In the genomic region with DNA sequence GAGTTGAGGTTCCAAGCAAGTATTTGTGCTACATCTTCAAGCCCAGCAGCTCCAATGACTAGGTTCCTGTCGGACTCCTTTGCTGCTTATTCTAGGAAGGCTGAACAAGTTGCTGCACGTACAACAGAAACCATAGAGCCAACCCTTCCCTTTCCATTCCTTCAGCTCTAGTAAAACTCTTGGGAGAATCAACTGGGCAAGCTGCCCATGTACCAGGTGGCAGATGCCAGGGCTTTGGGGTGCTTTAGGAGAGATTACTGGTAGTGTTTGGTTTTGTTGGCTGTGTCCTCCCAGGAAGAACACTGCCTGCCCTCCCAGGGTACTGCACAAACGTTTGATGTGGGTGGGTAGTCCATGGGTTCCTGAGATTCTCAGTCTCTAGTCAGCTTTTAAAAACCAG, we compare ENCODE assay signal across 18 mouse cellular contexts. TPM values are rescaled to one million over a fixed set of nuclear protein-coding genes. Genes with fewer than 3 reads are reported as not detected.
DNase-seq lines count a peak whose midpoint lies in the region; ATAC-seq and TF ChIP-seq lines count a peak whose summit lies in the region.
"Had no signal": no experiment of that assay in that cellular context is flagged by ENCODE, and none has a peak within 500 bp of the region (broad histone marks: within the 10 kb centered on the region; RNA-seq: fewer than 3 reads in every experiment).

No protein-coding gene starts in this region.

- 38% methylated on average over 3 of the region's 3 CpGs for WGBS in hindbrain, postnatal 0 days
- 67% methylated on average over 3 of the region's 3 CpGs for WGBS in hindbrain, embryonic 11.5 days
- whole genome bisulfite sequencing in stomach, postnatal 0 days = 48% methylated on average over 3 of the region's 3 CpGs

- H3K4me2 ChIP-seq in hindbrain, postnatal 0 days (ENCODE audit: low read depth, low read length) = no peak overlapping the region
- H3K4me2 ChIP-seq in hindbrain, embryonic 11.5 days (replicated peaks; ENCODE audit: low read depth, low read length) = no peak overlapping the region
- H3K4me2 ChIP-seq in stomach, postnatal 0 days (replicated peaks; ENCODE audit: low read depth) = no peak overlapping the region
- H3K4me2 ChIP-seq: hindbrain, embryonic 12.5 days; intestine, embryonic 15.5 days; midbrain, embryonic 12.5 days; neural tube, embryonic 13.5 days had no signal

- no peaks in the 10 kb centered on the region for H3K27me3 ChIP-seq in hindbrain, postnatal 0 days (ENCODE audit: insufficient read depth, low read length)
- H3K27me3 ChIP-seq in hindbrain, embryonic 11.5 days (ENCODE audit: control insufficient read depth, insufficient read depth, low read length) = no peaks in the 10 kb centered on the region
- no peaks in the 10 kb centered on the region for H3K27me3 ChIP-seq in stomach, postnatal 0 days (ENCODE audit: control insufficient read depth, insufficient read depth, low read length)
- H3K27me3 ChIP-seq: hindbrain, embryonic 12.5 days; intestine, embryonic 15.5 days; midbrain, embryonic 12.5 days; neural tube, embryonic 13.5 days had no signal

- DNase-seq in hindbrain, postnatal 0 days (ENCODE audit: low spot score) = peak; percentile 39
- no peak for DNase-seq in hindbrain, embryonic 11.5 days (ENCODE audit: low spot score)
- peak; percentile 78 for DNase-seq in cerebellum, adult 11-12 months
- peak; percentile 80 for DNase-seq in cerebellum, adult 9-11 months
- no peak for DNase-seq in stomach, postnatal 0 days (ENCODE audit: low spot score)
- DNase-seq in thymus, postnatal 10 days (ENCODE audit: low spot score in 2 of 2) = no peak
- DNase-seq in Muller cell, postnatal 12 days (ENCODE audit: inconsistent ontology term) = no peak
- DNase-seq: adrenal gland, adult 2 months; embryo, embryonic 11 days; heart, adult 2 months; liver; lung, adult 2 months had no signal

- no peaks in the 10 kb centered on the region for H3K9me3 ChIP-seq in hindbrain, postnatal 0 days (ENCODE audit: low read length)
- H3K9me3 ChIP-seq in hindbrain, embryonic 11.5 days (ENCODE audit: control insufficient read depth, low read length) = no peaks in the 10 kb centered on the region
- H3K9me3 ChIP-seq in stomach, postnatal 0 days (ENCODE audit: control insufficient read depth, low read length) = no peaks in the 10 kb centered on the region
- H3K9me3 ChIP-seq: hindbrain, embryonic 12.5 days; intestine, embryonic 15.5 days; midbrain, embryonic 12.5 days; neural tube, embryonic 13.5 days had no signal

- no peak overlapping the region for H3K9ac ChIP-seq in hindbrain, postnatal 0 days (replicated peaks; ENCODE audit: low read length)
- H3K9ac ChIP-seq in hindbrain, embryonic 11.5 days (ENCODE audit: low read depth, low read length) = no peak overlapping the region
- H3K9ac ChIP-seq in stomach, postnatal 0 days (ENCODE audit: low read length) = no peak overlapping the region
- H3K9ac ChIP-seq: hindbrain, embryonic 12.5 days; intestine, embryonic 15.5 days; midbrain, embryonic 12.5 days; neural tube, embryonic 13.5 days had no signal

- TF ChIP-seq CTCF in hindbrain, postnatal 0 days (IDR thresholded peaks at IDR 0.05; ENCODE audit: low read depth) = no peak
- no peak for TF ChIP-seq CTCF in stomach, postnatal 0 days (IDR thresholded peaks at IDR 0.05; ENCODE audit: low read depth)

- H3K4me1 ChIP-seq in hindbrain, postnatal 0 days (ENCODE audit: insufficient read depth, low read length) = no peaks in the 10 kb centered on the region
- H3K4me1 ChIP-seq in hindbrain, embryonic 11.5 days (replicated peaks; ENCODE audit: control insufficient read depth, insufficient read depth, low read length) = no peaks in the 10 kb centered on the region; the same call in 1 of the 2 replicates
- no peaks in the 10 kb centered on the region for H3K4me1 ChIP-seq in stomach, postnatal 0 days (replicated peaks; ENCODE audit: control insufficient read depth, insufficient read depth)
- H3K4me1 ChIP-seq: intestine, embryonic 15.5 days had no signal

- TF ChIP-seq EP300 in stomach, postnatal 0 days (optimal IDR thresholded peaks at IDR 0.05) = no peak

- ATAC-seq in hindbrain, postnatal 0 days = no peak
- no peak for ATAC-seq in hindbrain, embryonic 11.5 days (ENCODE audit: low FRiP score)
- ATAC-seq in stomach, postnatal 0 days (ENCODE audit: low FRiP score, low TSS enrichment) = no peak

- H3K4me3 ChIP-seq in hindbrain, postnatal 0 days (ENCODE audit: low read length) = no peak overlapping the region
- H3K4me3 ChIP-seq in hindbrain, embryonic 11.5 days (ENCODE audit: low read depth, low read length) = no peak overlapping the region
- no peak overlapping the region for H3K4me3 ChIP-seq in stomach, postnatal 0 days (ENCODE audit: low read depth, low read length)
- H3K4me3 ChIP-seq: heart, adult 2 months; hindbrain, embryonic 12.5 days; intestine, embryonic 15.5 days; midbrain, embryonic 12.5 days; neural tube, embryonic 13.5 days had no signal

- H3K36me3 ChIP-seq in hindbrain, postnatal 0 days (ENCODE audit: insufficient read depth, low read length) = peaks cover 22% of the 10 kb centered on the region
- H3K36me3 ChIP-seq in hindbrain, embryonic 11.5 days (ENCODE audit: control insufficient read depth, insufficient read depth, low read length) = no peaks in the 10 kb centered on the region
- H3K36me3 ChIP-seq in stomach, postnatal 0 days (ENCODE audit: control insufficient read depth, insufficient read depth, low read length) = peaks cover 4% of the 10 kb centered on the region; the same call in 1 of the 2 replicates

- H3K27ac ChIP-seq in hindbrain, postnatal 0 days = no peak overlapping the region
- no peak overlapping the region for H3K27ac ChIP-seq in hindbrain, embryonic 11.5 days (ENCODE audit: low read depth, low read length)
- peak overlapping the region; percentile 53; the same call in 1 of the 2 replicates for H3K27ac ChIP-seq in stomach, postnatal 0 days (replicated peaks)
- H3K27ac ChIP-seq: heart, adult 2 months; hindbrain, embryonic 12.5 days; intestine, embryonic 15.5 days; macrophage; midbrain, embryonic 12.5 days; neural tube, embryonic 13.5 days had no signal

RNA-seq across cellular contexts. Expression of gene Glod4, which starts 8.5 kb away (rescaled TPM):
- total RNA-seq in hindbrain, postnatal 0 days (2014; rRNA removed) = 34.2 and 39.8 TPM in 2 replicates
- 116 and 118 TPM in 2 replicates for polyA plus RNA-seq in hindbrain, postnatal 0 days (2015; fragmentation: Nextera tagmentation; extraction: Ambion mirVana)
- 132 and 140 TPM in 2 replicates for polyA plus RNA-seq in hindbrain, embryonic 11.5 days (2014; fragmentation: Nextera tagmentation; extraction: Ambion mirVana)
- 92.9 and 99.9 TPM in 2 replicates for polyA plus RNA-seq in stomach, postnatal 0 days (2015; fragmentation: Nextera tagmentation; extraction: Ambion mirVana)

RNA-seq across cellular contexts. Expression of gene Mrm3, which starts 8.5 kb away (rescaled TPM):
- 11.9 and 19.2 TPM in 2 replicates for total RNA-seq in hindbrain, postnatal 0 days (2014; rRNA removed)
- 22.5 and 22.8 TPM in 2 replicates for polyA plus RNA-seq in hindbrain, postnatal 0 days (2015; fragmentation: Nextera tagmentation; extraction: Ambion mirVana)
- polyA plus RNA-seq in hindbrain, embryonic 11.5 days (2014; fragmentation: Nextera tagmentation; extraction: Ambion mirVana) = 21.9 and 22.4 TPM in 2 replicates
- polyA plus RNA-seq in stomach, postnatal 0 days (2015; fragmentation: Nextera tagmentation; extraction: Ambion mirVana) = 13.4 and 14.7 TPM in 2 replicates

RNA-seq across cellular contexts. Expression of gene Gemin4, which starts 34.6 kb away (rescaled TPM):
- total RNA-seq in hindbrain, postnatal 0 days (2014; rRNA removed) = 14.8 and 17.4 TPM in 2 replicates
- polyA plus RNA-seq in hindbrain, postnatal 0 days (2015; fragmentation: Nextera tagmentation; extraction: Ambion mirVana) = 7.0 and 9.3 TPM in 2 replicates
- polyA plus RNA-seq in hindbrain, embryonic 11.5 days (2014; fragmentation: Nextera tagmentation; extraction: Ambion mirVana) = 31.4 and 36.8 TPM in 2 replicates
- 18.5 and 21.9 TPM in 2 replicates for polyA plus RNA-seq in stomach, postnatal 0 days (2015; fragmentation: Nextera tagmentation; extraction: Ambion mirVana)

RNA-seq across cellular contexts. Expression of gene Dbil5, which starts 34.6 kb away (rescaled TPM):
- total RNA-seq in hindbrain, postnatal 0 days (2014; rRNA removed) = not detected in 2 replicates
- 0.34 and 0.54 TPM in 2 replicates for polyA plus RNA-seq in hindbrain, postnatal 0 days (2015; fragmentation: Nextera tagmentation; extraction: Ambion mirVana)
- polyA plus RNA-seq in hindbrain, embryonic 11.5 days (2014; fragmentation: Nextera tagmentation; extraction: Ambion mirVana) = 0.66 TPM in 1 of 2 replicates, not detected in the other
- polyA plus RNA-seq in stomach, postnatal 0 days (2015; fragmentation: Nextera tagmentation; extraction: Ambion mirVana) = 4.0 and 4.7 TPM in 2 replicates
- total RNA-seq: gastrocnemius, adult 8-10 months had no signal
- polyA plus RNA-seq: adrenal gland, adult 2 months; macrophage; midbrain, embryonic 12.5 days had no signal

Comparison
In these comparisons a context has a peak if more than half of its experiments do, and no peak if none do; other contexts are left out.
1. DNase-seq: peak in hindbrain, postnatal 0 days (single experiment), cerebellum, adult 11-12 months (single experiment) and cerebellum, adult 9-11 months (single experiment); none in hindbrain, embryonic 11.5 days (single experiment), stomach, postnatal 0 days (single experiment), thymus, postnatal 10 days (0 of 2) and Muller cell, postnatal 12 days (single experiment).